Mouse (Mus musculus) midbrain, postnatal 0 days (tissue): Measurements from ENCODE around the gene Ccdc174. TPM values are rescaled to one million over a fixed set of nuclear protein-coding genes. Genes with fewer than 3 reads are reported as not detected.
A peak's percentile ranks its signal among the peaks of the same experiment; 100 is the strongest.

Experiments used
- ATAC-seq: fragments of 200-750 bp; cut with Nextera tagmentation; 2 replicates; pipeline ENCODE4 v1.8.0; 2017; ENCODE audit warnings: moderate number of reproducible peaks, mild to moderate bottlenecking, moderate TSS enrichment, moderate library complexity; ENCODE audit not compliant: low FRiP score
- DNase-seq: peaks from one replicate; pipeline ENCODE4 v3.0.0-alpha.2; 2015; ENCODE audit warnings: low spot score
- H3K27ac ChIP-seq: fragments of 300-500 bp; sonication (generic); 2 replicates; pipeline ENCODE4 v1.5.1; 2014; ENCODE audit warnings: low read depth, mild to moderate bottlenecking, low read length, mixed read lengths
- H3K27me3 ChIP-seq: fragments of 300-500 bp; sonication (generic); 2 replicates; pipeline ENCODE4 v1.6.1; 2014; ENCODE audit warnings: low read length, control low read depth, mixed read lengths; ENCODE audit not compliant: insufficient read depth
- H3K36me3 ChIP-seq: fragments of 300-500 bp; sonication (generic); 2 replicates; pipeline ENCODE4 v1.6.1; 2014; ENCODE audit warnings: low read length, control low read depth, mixed read lengths; ENCODE audit not compliant: insufficient read depth
- H3K4me1 ChIP-seq: fragments of 300-500 bp; sonication (generic); 2 replicates; pipeline ENCODE4 v1.6.1; 2014; ENCODE audit warnings: mild to moderate bottlenecking, control low read depth, antibody characterized with exemption, low read length, mixed read lengths; ENCODE audit not compliant: insufficient read depth
- H3K4me2 ChIP-seq: fragments of 300-500 bp; sonication (generic); 2 replicates; pipeline ENCODE4 v1.6.1; 2014; ENCODE audit warnings: low read depth, mild to moderate bottlenecking, low read length, mixed read lengths; ENCODE audit not compliant: poor library complexity, severe bottlenecking
- H3K4me3 ChIP-seq: fragments of 300-500 bp; sonication (generic); 2 replicates; pipeline ENCODE4 v1.5.1; 2014; ENCODE audit warnings: low read depth, mild to moderate bottlenecking, low read length, moderate library complexity
- H3K9ac ChIP-seq: fragments of 300-500 bp; sonication (generic); replicated peaks from 2 replicates; pipeline ENCODE4 v1.6.1; 2014; ENCODE audit warnings: mild to moderate bottlenecking, low read length, moderate library complexity, mixed read lengths; ENCODE audit not compliant: poor library complexity, severe bottlenecking
- H3K9me3 ChIP-seq: fragments of 300-500 bp; sonication (generic); 2 replicates; pipeline ENCODE4 v1.6.1; 2016; ENCODE audit warnings: low read length, control low read depth
- CTCF ChIP-seq: IDR thresholded peaks from 2 replicates; pipeline ENCODE4 v1.5.1; 2016; ENCODE audit warnings: antibody characterized with exemption, mild to moderate bottlenecking
- WGBS: fragments of 180-500 bp; shearing (Covaris S2); extraction: QIAGEN DNeasy Blood & Tissue Kit; methylation state at CpG from one replicate; pipeline ENCODE4 v1.1.7; 2014; 5-methylcytosine and 5-hydroxymethylcytosine counted together
- polyA plus RNA-seq: library from polyadenylated mRNA; unstranded; fragments of >200 nt; fragmentation: Nextera tagmentation; extraction: Ambion mirVana; gene quantifications from 2 replicates; pipeline ENCODE4 v1.2.1, GENCODE M21; 2015
- total RNA-seq: library from RNA; depleted of rRNA; stranded (reverse); fragments of >200 nt; gene quantifications from 2 replicates; pipeline ENCODE4 v1.2.3, GENCODE M21; 2014; rRNA removed

Gene Ccdc174
- total and polyA plus RNA-seq, 2 experiments from 2014 or later, result 12.5 to 43.9 TPM

DNA sequence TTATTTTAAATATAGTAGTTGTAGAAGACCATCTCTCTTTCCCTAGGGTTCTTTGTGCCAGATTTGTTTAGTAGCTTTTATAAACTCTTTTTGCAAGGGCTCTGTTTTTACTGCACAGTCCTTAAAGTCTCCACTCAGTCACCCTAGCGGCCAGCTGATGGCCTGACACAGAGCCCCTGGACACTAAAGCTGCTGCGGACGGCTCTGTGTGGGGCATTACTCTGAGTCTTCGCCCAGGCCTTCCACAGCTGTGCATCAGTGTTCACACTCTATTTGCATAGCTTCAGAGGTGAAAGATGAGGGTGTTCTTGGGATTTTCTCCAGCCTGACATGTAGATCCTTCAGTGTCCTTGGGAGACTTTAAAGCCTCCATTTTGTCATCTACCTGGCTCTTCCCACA is 60.6 kb downstream of the Ccdc174 start:
- Histone ChIP-seq H3K4me2 (no peak overlapping the region), H3K9ac (no peak overlapping the region), H3K4me3 (no peak overlapping the region), H3K9me3 (no peaks in the 10 kb centered on the region), H3K4me1 (no peaks in the 10 kb centered on the region), H3K27me3 (no peaks in the 10 kb centered on the region), H3K36me3 (no peaks in the 10 kb centered on the region), H3K27ac (no peak overlapping the region)
- no peak for ATAC-seq
- no peak for TF ChIP-seq CTCF
- WGBS, result 21% methylated on average over 4 of the region's 4 CpGs
- DNase-seq, result no peak

DNA sequence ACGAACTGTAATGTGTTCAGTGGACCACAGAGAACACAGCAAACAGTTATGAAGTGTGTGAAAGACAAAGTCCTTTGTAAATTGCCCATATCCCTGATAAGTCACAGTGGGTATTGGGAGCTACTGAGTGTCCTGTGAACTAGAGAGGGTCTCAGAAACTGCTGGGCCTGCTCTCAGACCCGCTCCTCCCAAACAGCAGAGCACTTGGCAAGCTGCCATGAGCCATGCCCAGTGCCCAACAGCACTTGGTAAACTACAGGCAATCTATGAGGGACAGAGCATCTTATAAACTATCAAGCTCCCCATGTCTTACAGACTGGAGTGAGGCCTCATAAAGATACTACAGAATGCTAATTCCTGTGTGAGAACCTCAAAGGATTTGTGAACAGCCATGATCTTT is 70.6 kb downstream of the Ccdc174 start:
- Histone ChIP-seq H3K27me3 (no peaks in the 10 kb centered on the region), H3K4me1 (no peaks in the 10 kb centered on the region), H3K9me3 (no peaks in the 10 kb centered on the region), H3K9ac (no peak overlapping the region), H3K27ac (no peak overlapping the region), H3K36me3 (no peaks in the 10 kb centered on the region), H3K4me3 (no peak overlapping the region), H3K4me2 (no peak overlapping the region)
- no peak for ATAC-seq
- WGBS, result 71% methylated on average over 2 of the region's 2 CpGs
- DNase-seq, result peak; percentile 32
- TF ChIP-seq CTCF, result no peak

Other genes starting within 250 kb of the Ccdc174 start
- 105 and 147 TPM in 2 replicates for gene Slc6a6, start 194.0 kb upstream of the Ccdc174 start, total RNA-seq
- gene Slc6a6, start 194.0 kb upstream of the Ccdc174 start, polyA plus RNA-seq, result 123 and 146 TPM in 2 replicates
- 22.8 and 29.7 TPM in 2 replicates for gene Grip2, start 50.8 kb upstream of the Ccdc174 start, total RNA-seq
- 7.7 and 7.8 TPM in 2 replicates for gene Grip2, start 50.8 kb upstream of the Ccdc174 start, polyA plus RNA-seq
- 2.1 and 5.9 TPM in 2 replicates for gene 4930590J08Rik, start 24.8 kb downstream of the Ccdc174 start, total RNA-seq
- 0.34 and 0.78 TPM in 2 replicates for gene 4930590J08Rik, start 24.8 kb downstream of the Ccdc174 start, polyA plus RNA-seq
- 13.8 TPM in 2 replicates for gene Fgd5, start 100.8 kb downstream of the Ccdc174 start, total RNA-seq
- 7.9 and 8.1 TPM in 2 replicates for gene Fgd5, start 100.8 kb downstream of the Ccdc174 start, polyA plus RNA-seq
- gene Nr2c2, start 213.3 kb downstream of the Ccdc174 start, total RNA-seq, result 64.5 and 77.1 TPM in 2 replicates
- gene Nr2c2, start 213.3 kb downstream of the Ccdc174 start, polyA plus RNA-seq, result 29.0 and 33.5 TPM in 2 replicates